Mouse (Mus musculus): Measurements from ENCODE around the gene Cwf19l1. TPM values are rescaled to one million over a fixed set of nuclear protein-coding genes. Genes with fewer than 3 reads are reported as not detected.
"Not testable (repeated sequence)": the region's sequence is repeated elsewhere in the genome, so short reads cannot be mapped to it uniquely, and the experiment has no call there.

Gene Cwf19l1
- polyA plus RNA-seq, 1 experiment, result 5.8 TPM

GRCm38 (mm10) chr19:44121137-44121536, 14.5 kb downstream of the Cwf19l1 start:
- DNase-seq (ENCODE audit: low read depth, low spot score), result no peak
- WGBS, result 93% methylated on average over 7 of the region's 7 CpGs

DNA sequence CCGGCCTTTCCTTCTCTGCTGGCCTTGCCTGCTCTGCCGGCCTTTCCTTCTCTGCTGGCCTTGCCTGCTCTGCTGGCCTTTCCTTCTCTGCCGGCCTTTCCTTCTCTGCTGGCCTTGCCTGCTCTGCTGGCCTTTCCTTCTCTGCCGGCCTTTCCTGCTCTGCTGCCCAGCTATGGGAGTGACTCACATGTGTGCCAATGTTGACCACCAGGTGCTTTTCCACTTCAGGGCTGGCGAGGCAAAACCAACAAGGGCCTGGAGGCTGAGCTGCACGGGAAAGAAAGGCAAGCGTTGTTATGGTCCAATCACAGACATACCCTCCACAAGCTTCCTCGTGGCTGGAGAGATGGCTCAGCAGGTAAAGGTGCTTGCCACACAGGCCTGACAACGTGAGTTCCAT, 15.0 kb downstream of the Cwf19l1 start:
- WGBS, result 92% methylated on average over 9 of the region's 9 CpGs
- DNase-seq (ENCODE audit: low read depth, low spot score), result not testable (repeated sequence)

- no peak for DNase-seq (ENCODE audit: low read depth, low spot score)
These were observed 17.9 kb downstream of the Cwf19l1 start for GRCm38 (mm10) chr19:44117793-44118192.

- no peak for DNase-seq (ENCODE audit: low read depth, low spot score)
- 58% methylated on average over 7 of the region's 7 CpGs for WGBS
These were observed 24.0 kb downstream of the Cwf19l1 start for GRCm38 (mm10) chr19:44111706-44112105.

DNA sequence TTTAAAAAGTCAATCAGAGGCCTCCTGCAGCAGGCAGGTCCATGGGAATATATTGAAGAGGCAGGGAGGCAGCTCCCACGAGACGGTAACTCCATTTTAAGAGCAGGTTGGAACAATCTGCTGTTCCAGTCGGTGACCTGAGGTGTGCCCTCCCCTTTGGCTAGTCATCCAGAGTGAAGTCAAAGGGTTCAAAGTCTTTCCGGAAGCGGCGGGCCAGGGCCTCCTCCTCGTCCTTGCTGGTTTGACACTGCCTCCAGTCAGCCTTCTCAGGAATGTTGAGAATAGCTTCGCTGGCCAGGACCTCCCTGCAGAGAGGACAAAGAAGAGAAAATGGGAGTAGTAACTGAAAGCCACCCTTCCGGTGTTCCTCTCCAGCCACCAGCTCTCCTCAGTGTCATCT, 25.3 kb downstream of the Cwf19l1 start:
- WGBS, result 43% methylated on average over 9 of the region's 9 CpGs
- DNase-seq (ENCODE audit: low read depth, low spot score), result peak; percentile 69

GRCm38 (mm10) chr19:44108996-44109395, 26.7 kb downstream of the Cwf19l1 start:
- DNase-seq (ENCODE audit: low read depth, low spot score), result no peak

GRCm38 (mm10) chr19:44107661-44108521, 27.8 kb downstream of the Cwf19l1 start:
- no peak for DNase-seq (ENCODE audit: low read depth, low spot score)
- 28% methylated on average over 22 of the region's 22 CpGs for WGBS

GRCm38 (mm10) chr19:44106831-44107660, 28.6 kb downstream of the Cwf19l1 start, which contains the start of gene Chuk:
Gene Chuk, minus strand, starts transcription at chr19:44107480.
- DNase-seq (ENCODE audit: low read depth, low spot score), result peak; percentile 92
- 1% methylated on average over 67 of the region's 67 CpGs for WGBS

- no peak for DNase-seq (ENCODE audit: low read depth, low spot score)
- WGBS, result 84% methylated on average over 1 of the region's 1 CpGs
These were observed 31.3 kb downstream of the Cwf19l1 start for GRCm38 (mm10) chr19:44104393-44104792.

GRCm38 (mm10) chr19:44103001-44103400, 32.7 kb downstream of the Cwf19l1 start:
- 81% methylated on average over 3 of the region's 3 CpGs for WGBS
- no peak for DNase-seq (ENCODE audit: low read depth, low spot score)

- no peak for DNase-seq (ENCODE audit: low read depth, low spot score)
These were observed 34.8 kb downstream of the Cwf19l1 start for GRCm38 (mm10) chr19:44100840-44101239.

GRCm38 (mm10) chr19:44086278-44086677, 49.4 kb downstream of the Cwf19l1 start:
- WGBS, result 84% methylated on average over 3 of the region's 3 CpGs
- DNase-seq (ENCODE audit: low read depth, low spot score), result no peak

DNA sequence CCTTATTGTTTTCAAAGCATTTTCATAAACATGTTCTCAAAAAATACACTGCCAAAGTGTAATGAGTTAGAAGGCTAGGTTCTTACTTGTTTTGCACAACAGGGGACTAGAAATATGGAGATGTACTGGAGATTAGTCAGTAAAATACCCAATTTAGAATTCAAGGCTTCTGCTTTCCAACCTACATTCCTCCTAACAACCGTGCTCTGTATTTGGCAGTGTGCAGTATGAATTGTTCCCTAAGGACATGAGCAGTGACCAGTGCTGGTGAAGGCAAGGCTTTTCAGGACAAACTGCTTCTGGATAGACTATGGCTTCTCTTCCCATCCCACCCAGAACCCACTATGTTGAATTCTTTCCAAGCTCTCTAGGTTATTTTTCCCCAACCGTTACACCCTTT, 54.8 kb downstream of the Cwf19l1 start:
- WGBS, result 78% methylated on average over 2 of the region's 2 CpGs

DNA sequence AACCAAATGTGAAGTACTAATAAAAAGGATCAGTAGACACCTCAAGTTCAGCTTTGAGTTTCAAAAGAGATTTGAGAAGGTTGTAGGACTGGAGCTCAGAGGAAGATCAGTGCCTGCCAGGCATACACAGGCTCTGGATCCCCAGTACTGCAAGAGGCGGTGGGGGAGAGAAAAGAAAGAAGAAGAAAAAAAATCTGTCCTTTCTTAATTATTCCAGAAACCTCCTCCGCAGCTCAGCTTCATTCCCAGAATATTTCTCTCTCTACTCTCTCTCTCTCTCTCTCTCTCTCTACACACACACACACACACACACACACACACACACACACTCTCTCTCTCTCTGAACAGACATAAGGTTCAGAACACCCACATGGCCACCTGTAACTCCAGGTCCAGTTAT, 55.7 kb downstream of the Cwf19l1 start:
- WGBS, result 83% methylated on average over 2 of the region's 2 CpGs

More for the DNA sequence above, 54.8 kb downstream of the Cwf19l1 start:
- DNase-seq (ENCODE audit: low read depth, low spot score), result no peak

GRCm38 (mm10) chr19:44077024-44077423, 58.7 kb downstream of the Cwf19l1 start:
- no peak for DNase-seq (ENCODE audit: low read depth, low spot score)
- 87% methylated on average over 4 of the region's 4 CpGs for WGBS

More for the DNA sequence above, 55.7 kb downstream of the Cwf19l1 start:
- DNase-seq (ENCODE audit: low read depth, low spot score), result no peak

GRCm38 (mm10) chr19:44076457-44076856, 59.2 kb downstream of the Cwf19l1 start:
- DNase-seq (ENCODE audit: low read depth, low spot score), result no peak
- WGBS, result 82% methylated on average over 9 of the region's 9 CpGs

- DNase-seq (ENCODE audit: low read depth, low spot score), result no peak
- WGBS, result 84% methylated on average over 11 of the region's 11 CpGs
These were observed 60.7 kb downstream of the Cwf19l1 start for GRCm38 (mm10) chr19:44074986-44075385.

- no peak for DNase-seq (ENCODE audit: low read depth, low spot score)
- WGBS, result 38% methylated on average over 5 of the region's 5 CpGs
These were observed 64.5 kb downstream of the Cwf19l1 start for GRCm38 (mm10) chr19:44071166-44071565.

DNA sequence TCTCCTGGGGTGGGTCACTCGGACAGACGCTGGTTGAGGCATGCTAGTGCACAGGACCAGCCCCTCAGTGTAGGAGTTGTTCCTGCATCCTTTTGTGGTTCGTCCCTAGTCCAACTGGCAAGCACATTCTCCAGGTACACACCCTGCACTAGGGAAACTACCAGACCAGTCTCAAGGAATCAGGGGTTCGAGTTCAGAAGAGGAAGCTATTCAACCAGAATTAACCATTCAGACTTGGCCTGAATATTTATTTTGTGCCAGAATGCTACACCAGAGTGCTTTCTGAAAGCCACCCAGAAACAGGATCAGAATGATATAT, 65.8 kb downstream of the Cwf19l1 start:
- 2% methylated on average over 4 of the region's 4 CpGs for WGBS
- DNase-seq (ENCODE audit: low read depth, low spot score), result no peak

GRCm38 (mm10) chr19:44069121-44069913, 66.4 kb downstream of the Cwf19l1 start, which contains the start of gene Erlin1:
Gene Erlin1, minus strand, starts transcription at chr19:44069785.
- no peak for DNase-seq (ENCODE audit: low read depth, low spot score)
- under 1% methylated on average over 75 of the region's 75 CpGs for WGBS

Data from large intestine, adult 2 months (tissue).